Mouse (Mus musculus): ENCODE measurements around the gene Cdc37. TPM values are rescaled to one million over a fixed set of nuclear protein-coding genes. Genes with fewer than 3 reads are reported as not detected.
A peak's percentile ranks its signal among the peaks of the same experiment; 100 is the strongest.

The Cdc37 gene
- polyA plus RNA-seq, 1 experiment, result 17.4 TPM

DNA sequence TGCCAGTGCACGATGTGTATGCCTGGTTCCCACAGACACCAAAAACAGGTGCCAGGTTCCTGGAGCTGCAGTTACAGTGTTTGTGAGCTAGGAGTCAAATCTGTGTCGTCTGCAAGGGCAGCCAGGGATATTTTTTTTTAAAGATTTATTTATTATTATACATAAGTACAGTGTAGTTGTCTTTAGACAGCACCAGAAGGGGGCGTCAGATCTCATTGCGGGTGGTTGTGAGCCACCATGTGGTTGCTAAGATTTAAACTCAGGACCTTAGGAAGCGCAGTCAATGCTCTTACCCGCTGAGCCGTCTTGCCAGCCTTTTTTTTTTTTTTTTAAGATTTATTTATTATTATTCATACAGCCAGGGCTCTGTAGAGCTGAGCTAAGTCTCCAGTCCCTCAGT lies 40.1 kb upstream of the Cdc37 start:
- Histone ChIP-seq H3K4me3 (replicated peaks) (no peak overlapping the region), H3K9me3 (ENCODE audit: control insufficient read depth, low read length) (no peaks in the 10 kb centered on the region), H3K36me3 (ENCODE audit: control insufficient read depth) (peaks cover 4% of the 10 kb centered on the region), H3K27me3 (ENCODE audit: control insufficient read depth) (no peaks in the 10 kb centered on the region), H3K4me1 (ENCODE audit: control insufficient read depth) (peaks cover 8% of the 10 kb centered on the region)
- TF ChIP-seq GATA1 (IDR thresholded peaks at IDR 0.05; ENCODE audit: low read length) (no peak), TAL1 (IDR thresholded peaks at IDR 0.05; ENCODE audit: low read length) (no peak)

- no peak for TF ChIP-seq TAL1 (IDR thresholded peaks at IDR 0.05; ENCODE audit: low read length)
- TF ChIP-seq GATA1 (IDR thresholded peaks at IDR 0.05; ENCODE audit: low read length), result no peak
- no peaks in the 10 kb centered on the region for H3K27me3 ChIP-seq (ENCODE audit: control insufficient read depth)
- no peak overlapping the region for H3K4me3 ChIP-seq (replicated peaks)
- H3K9me3 ChIP-seq (ENCODE audit: control insufficient read depth, low read length), result no peaks in the 10 kb centered on the region
- H3K36me3 ChIP-seq (ENCODE audit: control insufficient read depth), result no peaks in the 10 kb centered on the region
- peaks cover 42% of the 10 kb centered on the region for H3K4me1 ChIP-seq (ENCODE audit: control insufficient read depth)
Measured at GRCm38 (mm10) chr9:21185436-21185835, 35.7 kb upstream of the Cdc37 start.

DNA sequence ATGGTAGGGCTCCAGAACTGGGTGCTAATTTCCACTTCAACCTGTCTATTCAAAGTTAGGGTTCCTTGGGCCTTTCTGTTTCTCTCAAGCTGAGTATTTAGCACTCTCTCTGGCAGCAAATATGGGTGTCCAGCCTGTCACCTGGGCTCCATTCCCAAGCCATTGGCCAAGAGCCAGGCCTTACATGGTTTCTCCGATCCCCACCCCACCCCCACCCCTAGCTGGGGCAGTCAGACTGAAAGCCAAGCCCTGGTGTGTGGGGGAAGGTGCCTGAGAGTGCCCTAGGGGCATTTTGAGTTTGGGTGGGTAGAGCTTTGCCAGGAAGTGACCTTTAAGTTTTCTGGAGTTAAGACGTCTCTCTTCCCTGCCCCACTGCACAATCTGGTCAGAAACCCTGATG lies 35.0 kb upstream of the Cdc37 start:
- Histone ChIP-seq H3K9me3 (ENCODE audit: control insufficient read depth, low read length) (no peaks in the 10 kb centered on the region), H3K27me3 (ENCODE audit: control insufficient read depth) (no peaks in the 10 kb centered on the region), H3K4me1 (ENCODE audit: control insufficient read depth) (peaks cover 42% of the 10 kb centered on the region), H3K36me3 (ENCODE audit: control insufficient read depth) (no peaks in the 10 kb centered on the region), H3K4me3 (replicated peaks) (no peak overlapping the region)
- TF ChIP-seq GATA1 (IDR thresholded peaks at IDR 0.05; ENCODE audit: low read length), result no peak
- TF ChIP-seq TAL1 (IDR thresholded peaks at IDR 0.05; ENCODE audit: low read length), result no peak

GRCm38 (mm10) chr9:21183905-21184413 lies 34.2 kb upstream of the Cdc37 start:
- Histone ChIP-seq H3K36me3 (ENCODE audit: control insufficient read depth) (no peaks in the 10 kb centered on the region), H3K27me3 (ENCODE audit: control insufficient read depth) (no peaks in the 10 kb centered on the region), H3K9me3 (ENCODE audit: control insufficient read depth, low read length) (no peaks in the 10 kb centered on the region), H3K4me1 (ENCODE audit: control insufficient read depth) (peaks cover 42% of the 10 kb centered on the region), H3K4me3 (replicated peaks) (peak overlapping the region; percentile 62)
- TF ChIP-seq TAL1 (IDR thresholded peaks at IDR 0.05; ENCODE audit: low read length), result no peak
- TF ChIP-seq GATA1 (IDR thresholded peaks at IDR 0.05; ENCODE audit: low read length), result no peak

DNA sequence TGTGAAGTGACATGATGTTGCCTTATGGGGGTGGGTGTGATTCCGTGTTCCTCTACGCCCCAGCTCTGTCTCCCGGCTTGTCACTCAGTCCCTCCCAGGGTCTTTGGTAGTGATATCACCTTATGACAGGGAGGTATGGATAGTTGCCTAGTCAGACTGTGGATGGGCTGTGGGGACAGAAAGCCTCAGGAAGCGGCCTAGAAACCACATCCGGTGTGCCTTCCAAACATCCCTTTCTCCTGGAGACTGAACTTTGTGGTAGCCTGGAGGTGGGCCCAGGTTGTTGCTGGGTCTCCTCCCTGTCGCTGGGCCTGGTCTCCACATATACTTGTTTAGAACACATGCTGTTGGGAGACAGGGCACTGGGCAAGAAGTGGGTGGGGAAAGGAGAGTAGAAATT lies 33.6 kb upstream of the Cdc37 start:
- Histone ChIP-seq H3K4me1 (ENCODE audit: control insufficient read depth) (peaks cover 42% of the 10 kb centered on the region), H3K4me3 (replicated peaks) (peak overlapping the region; percentile 62), H3K9me3 (ENCODE audit: control insufficient read depth, low read length) (no peaks in the 10 kb centered on the region), H3K27me3 (ENCODE audit: control insufficient read depth) (no peaks in the 10 kb centered on the region), H3K36me3 (ENCODE audit: control insufficient read depth) (no peaks in the 10 kb centered on the region)
- TF ChIP-seq GATA1 (IDR thresholded peaks at IDR 0.05; ENCODE audit: low read length) (no peak), TAL1 (IDR thresholded peaks at IDR 0.05; ENCODE audit: low read length) (no peak)

GRCm38 (mm10) chr9:21181421-21182220 lies 31.8 kb upstream of the Cdc37 start:
- Histone ChIP-seq H3K4me3 (replicated peaks) (peak overlapping the region; percentile 64), H3K27me3 (ENCODE audit: control insufficient read depth) (no peaks in the 10 kb centered on the region), H3K36me3 (ENCODE audit: control insufficient read depth) (no peaks in the 10 kb centered on the region), H3K4me1 (ENCODE audit: control insufficient read depth) (peaks cover 42% of the 10 kb centered on the region), H3K9me3 (ENCODE audit: control insufficient read depth, low read length) (no peaks in the 10 kb centered on the region)
- no peak for TF ChIP-seq TAL1 (IDR thresholded peaks at IDR 0.05; ENCODE audit: low read length)
- no peak for TF ChIP-seq GATA1 (IDR thresholded peaks at IDR 0.05; ENCODE audit: low read length)

GRCm38 (mm10) chr9:21180841-21181240 lies 31.1 kb upstream of the Cdc37 start:
- TF ChIP-seq TAL1 (IDR thresholded peaks at IDR 0.05; ENCODE audit: low read length) (no peak), GATA1 (IDR thresholded peaks at IDR 0.05; ENCODE audit: low read length) (no peak)
- Histone ChIP-seq H3K9me3 (ENCODE audit: control insufficient read depth, low read length) (no peaks in the 10 kb centered on the region), H3K36me3 (ENCODE audit: control insufficient read depth) (no peaks in the 10 kb centered on the region), H3K27me3 (ENCODE audit: control insufficient read depth) (no peaks in the 10 kb centered on the region), H3K4me3 (replicated peaks) (no peak overlapping the region), H3K4me1 (ENCODE audit: control insufficient read depth) (peaks cover 41% of the 10 kb centered on the region)

- TF ChIP-seq GATA1 (IDR thresholded peaks at IDR 0.05; ENCODE audit: low read length) (no peak), TAL1 (IDR thresholded peaks at IDR 0.05; ENCODE audit: low read length) (no peak)
- Histone ChIP-seq H3K4me3 (replicated peaks) (no peak overlapping the region), H3K9me3 (ENCODE audit: control insufficient read depth, low read length) (no peaks in the 10 kb centered on the region), H3K27me3 (ENCODE audit: control insufficient read depth) (no peaks in the 10 kb centered on the region), H3K36me3 (ENCODE audit: control insufficient read depth) (no peaks in the 10 kb centered on the region), H3K4me1 (ENCODE audit: control insufficient read depth) (peaks cover 39% of the 10 kb centered on the region)
Measured at GRCm38 (mm10) chr9:21180402-21180801, 30.6 kb upstream of the Cdc37 start.

- Histone ChIP-seq H3K4me1 (ENCODE audit: control insufficient read depth) (peaks cover 23% of the 10 kb centered on the region), H3K9me3 (ENCODE audit: control insufficient read depth, low read length) (no peaks in the 10 kb centered on the region), H3K36me3 (ENCODE audit: control insufficient read depth) (no peaks in the 10 kb centered on the region), H3K4me3 (replicated peaks) (no peak overlapping the region), H3K27me3 (ENCODE audit: control insufficient read depth) (no peaks in the 10 kb centered on the region; the same call in 1 of the 2 replicates)
- no peak for TF ChIP-seq TAL1 (IDR thresholded peaks at IDR 0.05; ENCODE audit: low read length)
- TF ChIP-seq GATA1 (IDR thresholded peaks at IDR 0.05; ENCODE audit: low read length), result no peak
Measured at GRCm38 (mm10) chr9:21172364-21172763, 22.6 kb upstream of the Cdc37 start.
